Mouse (Mus musculus) lung, postnatal 10 days (tissue): ENCODE measurements around the gene Zbtb11.
"Not testable (repeated sequence)": the region's sequence is repeated elsewhere in the genome, so short reads cannot be mapped to it uniquely, and the experiment has no call there.

ENCODE experiments used
- DNase-seq: peaks from one replicate; pipeline ENCODE4 v3.0.0; 2021

Gene Zbtb11

DNA sequence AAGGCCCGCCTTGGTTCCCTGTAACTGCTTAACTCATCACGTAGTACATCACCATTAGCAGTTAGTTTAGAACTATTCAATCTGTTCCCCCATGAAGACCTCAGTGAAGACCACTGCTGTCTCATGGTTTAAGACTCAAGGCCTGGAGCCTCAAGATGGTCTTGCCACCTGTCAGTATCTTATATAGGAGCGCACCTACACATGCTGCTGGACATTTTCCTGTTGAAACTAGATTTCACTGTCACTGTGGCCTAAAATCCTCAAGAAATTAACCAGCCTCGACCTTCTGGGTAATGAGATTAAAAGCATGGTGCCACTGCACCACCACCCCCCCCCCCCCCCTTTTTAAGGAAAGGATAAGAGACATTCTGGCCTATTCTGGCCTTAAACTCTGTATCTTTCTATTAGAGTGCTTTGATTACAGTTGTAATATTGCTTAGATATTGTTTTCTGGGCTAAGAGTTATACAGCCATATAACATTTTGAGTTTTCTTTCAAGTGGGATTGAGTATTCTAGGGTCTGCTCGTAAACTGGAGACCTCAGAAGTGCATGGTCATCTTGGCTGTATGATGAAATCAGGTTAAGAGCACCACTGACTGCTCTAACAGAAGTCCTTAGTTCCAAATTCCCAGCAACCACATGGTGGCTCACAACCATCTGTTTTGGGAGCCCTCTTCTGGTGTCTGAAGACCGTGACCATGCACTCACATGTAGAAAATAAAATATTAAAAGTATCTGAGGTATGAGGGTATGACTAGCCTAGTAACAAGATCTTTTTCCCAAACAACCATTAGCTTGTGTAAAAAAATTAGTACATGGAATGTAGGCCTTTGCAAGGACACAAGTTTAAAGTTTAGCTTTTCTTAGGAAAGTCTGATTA is 1.7 kb upstream of the Zbtb11 start:
- no peak for DNase-seq

DNA sequence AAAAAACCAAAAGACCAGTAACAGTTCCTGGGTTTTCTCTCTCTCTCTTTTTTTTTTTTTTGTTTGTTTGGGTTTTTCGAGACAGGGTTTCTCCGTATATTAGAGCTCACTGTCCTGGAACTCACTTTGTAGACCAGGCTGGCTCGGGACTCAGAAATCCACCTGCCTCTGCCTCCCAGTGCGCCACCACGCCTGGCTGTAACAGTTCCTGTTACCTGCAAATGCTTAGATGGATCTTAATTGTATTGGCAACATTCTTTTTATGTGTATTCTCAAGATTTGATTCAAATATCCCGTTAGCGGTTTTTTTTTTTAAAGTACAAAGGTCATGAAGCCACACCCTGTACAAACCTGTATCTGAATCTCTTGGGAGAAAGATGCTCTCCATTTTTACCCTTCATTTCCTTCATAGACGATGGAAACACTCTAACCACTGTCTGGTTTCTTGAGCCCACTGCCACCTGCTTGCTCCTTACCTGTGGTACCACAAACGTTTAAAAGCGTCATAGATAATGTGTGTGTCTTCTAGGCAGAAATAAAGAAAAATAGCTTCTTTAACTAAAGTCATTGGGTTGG is 969 bp upstream of the Zbtb11 start:
- DNase-seq: no peak

DNA sequence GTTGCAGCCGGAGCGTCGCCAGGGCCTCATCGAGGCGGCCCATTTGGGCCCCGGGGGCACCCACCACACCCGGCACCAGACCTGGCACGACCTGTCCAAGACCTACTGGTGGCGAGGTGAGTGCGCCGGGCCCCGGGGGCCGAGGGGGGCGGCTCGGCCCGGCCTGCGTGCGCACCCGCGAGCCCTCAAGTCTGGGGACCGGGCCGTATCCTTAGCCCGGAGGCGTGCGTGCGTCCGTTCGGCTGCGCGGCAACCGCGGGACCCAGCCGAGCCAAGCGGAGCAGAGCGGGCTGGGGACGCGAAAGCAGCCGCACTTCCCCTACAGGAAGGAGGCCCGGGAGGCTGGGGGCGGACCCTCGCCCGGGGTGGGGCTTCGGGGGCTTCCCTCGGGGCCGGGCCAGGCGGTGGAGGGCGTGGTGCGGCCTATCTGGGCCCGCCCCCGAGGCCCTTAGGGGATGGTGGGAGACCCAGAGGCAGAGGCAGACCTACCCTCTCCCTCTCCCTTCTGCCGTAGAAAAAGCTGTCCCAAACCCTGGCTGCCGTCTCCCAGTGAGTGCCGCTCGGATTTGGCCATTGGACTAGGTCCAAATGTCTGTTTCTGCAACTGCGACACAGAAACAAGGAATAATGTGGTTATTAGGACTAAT is 696 bp downstream of the Zbtb11 start:
- peak; percentile 96 for DNase-seq

DNA sequence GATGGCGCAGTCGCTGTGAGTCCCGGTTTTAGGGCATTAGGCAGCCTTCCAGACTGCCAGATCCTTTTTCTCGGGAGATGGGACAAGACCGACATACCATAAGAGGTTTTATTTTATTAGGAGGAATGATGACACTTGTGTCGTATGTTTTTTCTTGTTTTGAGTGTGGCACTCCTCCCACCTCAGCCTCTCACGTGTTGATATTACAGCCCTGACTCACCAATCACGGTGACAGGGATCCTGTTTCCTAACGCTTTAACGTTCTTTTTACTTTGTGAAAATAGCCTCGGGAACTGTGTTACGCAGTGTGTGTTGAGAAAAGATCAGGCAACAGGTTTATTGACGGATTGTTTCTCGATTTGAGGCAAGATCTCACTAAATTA is 1.2 kb downstream of the Zbtb11 start:
- peak; percentile 48 for DNase-seq

DNA sequence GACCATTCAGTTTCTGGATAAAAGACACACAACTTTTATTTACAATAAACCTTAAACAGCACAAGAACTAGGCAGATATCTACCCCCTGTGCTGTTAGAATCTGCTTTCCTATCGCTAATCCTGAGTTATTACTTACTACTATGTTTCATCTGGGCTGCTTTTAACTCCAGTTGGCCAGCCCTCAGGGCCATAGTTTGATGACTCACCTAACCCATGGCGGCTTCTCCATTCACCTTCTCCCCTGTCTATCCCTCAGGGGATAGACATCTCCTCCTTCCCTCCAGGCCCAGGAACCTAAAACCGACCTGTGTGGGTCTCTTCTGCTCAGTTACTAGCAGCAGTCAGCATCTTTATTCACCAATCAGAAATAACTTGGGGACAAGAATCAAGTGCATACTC is 12.3 kb downstream of the Zbtb11 start:
- DNase-seq: no peak

DNA sequence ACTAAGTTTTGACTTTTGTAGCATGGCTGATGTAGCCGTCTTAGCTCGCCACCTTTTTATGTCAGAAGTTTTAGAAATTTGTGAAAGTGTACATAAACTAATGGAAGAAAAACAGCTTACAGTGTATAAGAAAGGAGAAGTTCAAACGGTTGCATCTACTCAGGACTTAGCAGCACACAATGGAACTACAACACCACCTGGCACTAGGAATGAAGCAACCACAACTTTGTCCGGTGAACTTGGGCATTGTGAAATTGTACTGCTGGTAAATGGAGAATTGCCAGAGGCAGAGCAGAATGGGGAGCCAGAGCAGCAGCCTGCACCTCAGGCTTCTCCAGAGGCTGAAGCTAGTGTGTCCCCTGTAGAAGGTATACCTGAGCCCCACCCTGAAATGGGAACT is 16.6 kb downstream of the Zbtb11 start:
- no peak for DNase-seq

DNA sequence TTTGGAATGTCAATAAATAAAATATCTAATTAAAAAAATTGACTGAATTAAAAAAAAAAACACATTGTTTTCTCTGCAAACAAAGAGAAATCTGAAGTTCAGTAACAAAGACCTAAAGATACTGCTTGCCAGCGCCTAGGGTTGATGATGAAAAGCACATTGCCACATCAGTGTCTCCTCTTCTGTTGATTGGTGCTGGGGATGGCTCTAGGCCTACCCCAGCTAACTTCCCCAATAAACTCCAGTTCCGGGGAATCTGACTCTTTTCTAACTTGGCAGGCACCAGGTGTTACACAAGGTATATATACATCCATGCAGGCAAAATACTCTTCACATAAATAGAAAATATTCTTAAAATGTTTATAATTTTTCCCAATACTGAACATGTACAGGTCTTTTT is 20.6 kb downstream of the Zbtb11 start:
- DNase-seq: no peak

DNA sequence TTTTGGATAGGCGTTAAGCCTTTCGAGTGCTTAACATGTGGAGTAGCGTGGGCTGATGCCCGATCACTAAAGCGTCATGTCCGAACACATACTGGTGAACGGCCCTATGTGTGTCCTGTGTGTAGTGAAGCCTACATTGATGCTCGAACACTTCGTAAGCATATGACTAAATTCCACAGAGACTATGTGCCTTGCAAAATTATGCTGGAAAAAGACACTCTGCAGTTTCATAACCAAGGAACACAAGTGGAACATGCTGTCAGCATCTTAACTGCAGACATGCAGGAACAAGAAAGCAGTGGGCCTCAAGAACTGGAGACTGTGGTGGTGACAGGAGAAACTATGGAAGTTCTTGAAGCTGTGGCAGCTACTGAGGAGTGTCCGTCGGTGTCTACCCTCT is 33.1 kb downstream of the Zbtb11 start:
- no peak for DNase-seq

DNA sequence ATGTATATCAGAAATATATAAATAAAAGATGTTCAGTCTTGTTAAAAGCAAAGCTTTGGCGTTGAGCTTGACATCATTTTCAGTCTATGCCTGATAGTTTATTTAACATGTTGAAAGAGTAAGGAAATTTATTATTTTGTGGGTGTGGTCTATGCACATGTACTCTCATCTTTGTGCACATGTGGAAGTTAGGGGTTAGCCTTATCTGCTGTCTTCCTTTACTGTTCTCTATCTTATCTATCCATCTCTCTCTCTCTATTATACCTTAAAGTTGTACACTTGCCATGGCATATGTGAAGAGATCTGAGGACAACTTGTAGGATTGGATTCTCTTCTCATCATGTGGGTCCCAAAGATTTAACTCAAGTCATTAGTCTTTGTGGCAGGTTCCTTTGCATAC is 35.2 kb downstream of the Zbtb11 start:
- DNase-seq: no peak

DNA sequence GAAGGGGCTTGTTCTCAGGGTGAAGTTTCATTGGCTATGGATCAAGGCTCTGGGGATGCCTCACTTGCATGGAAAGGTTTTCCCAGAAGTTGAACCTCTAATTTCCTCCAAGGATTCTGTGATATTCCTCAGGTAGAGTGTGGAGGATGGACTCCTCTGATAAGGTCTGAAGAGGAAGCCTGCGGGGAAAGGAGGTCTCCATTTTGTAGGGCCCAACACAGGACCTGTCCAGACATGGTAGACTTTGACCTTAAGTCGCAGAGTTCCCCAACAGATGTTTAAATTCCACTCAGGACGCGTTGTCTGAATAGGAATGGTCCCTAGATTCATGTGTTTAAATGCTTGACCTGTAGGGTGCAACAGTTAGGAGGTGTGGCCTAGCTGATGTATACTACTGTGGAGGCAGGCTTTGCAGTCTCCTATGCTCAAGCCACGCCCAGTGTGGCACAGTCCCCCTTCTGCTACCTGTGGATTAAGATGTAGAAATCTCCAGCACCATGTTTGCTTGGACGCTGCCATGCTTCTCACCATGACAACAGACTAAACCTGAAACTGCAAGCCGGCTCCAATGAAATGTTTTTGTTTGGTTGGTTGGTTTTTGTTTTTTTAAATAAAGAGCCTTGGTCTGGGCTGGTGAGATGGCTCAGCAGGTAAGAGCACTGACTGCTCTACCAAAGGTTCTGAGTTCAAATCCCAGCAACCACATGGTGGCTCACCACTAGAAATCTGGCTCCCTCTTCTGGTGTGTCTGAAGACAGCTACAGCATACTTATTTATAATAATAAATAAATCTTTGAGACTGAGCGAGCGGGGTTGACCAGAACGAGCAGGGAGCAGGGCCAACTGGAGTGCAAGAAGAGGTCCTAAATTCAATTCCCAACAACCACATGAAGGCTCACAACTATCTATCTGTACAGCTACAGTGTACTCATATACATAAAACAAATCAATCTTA is 39.4 kb downstream of the Zbtb11 start:
- no peak for DNase-seq

DNA sequence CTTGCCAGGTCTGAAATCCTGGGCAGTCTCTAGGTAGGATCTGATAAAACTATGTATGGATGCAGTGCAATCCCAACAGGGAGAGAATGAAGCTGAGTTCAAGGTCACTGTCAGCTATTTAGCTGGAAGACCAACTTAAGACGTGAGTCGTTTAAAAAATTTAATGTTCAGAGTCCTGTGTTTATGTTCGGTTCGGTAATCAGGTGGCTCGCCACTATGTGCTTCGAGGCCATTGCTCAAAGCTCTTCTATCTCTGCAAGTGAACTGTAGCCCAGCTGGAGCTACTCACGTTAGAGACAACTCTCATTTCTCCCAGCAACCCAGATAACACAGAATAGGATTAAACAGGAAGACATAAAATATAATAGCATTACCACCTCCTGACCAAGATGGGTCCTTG is 40.4 kb downstream of the Zbtb11 start:
- DNase-seq: no peak

DNA sequence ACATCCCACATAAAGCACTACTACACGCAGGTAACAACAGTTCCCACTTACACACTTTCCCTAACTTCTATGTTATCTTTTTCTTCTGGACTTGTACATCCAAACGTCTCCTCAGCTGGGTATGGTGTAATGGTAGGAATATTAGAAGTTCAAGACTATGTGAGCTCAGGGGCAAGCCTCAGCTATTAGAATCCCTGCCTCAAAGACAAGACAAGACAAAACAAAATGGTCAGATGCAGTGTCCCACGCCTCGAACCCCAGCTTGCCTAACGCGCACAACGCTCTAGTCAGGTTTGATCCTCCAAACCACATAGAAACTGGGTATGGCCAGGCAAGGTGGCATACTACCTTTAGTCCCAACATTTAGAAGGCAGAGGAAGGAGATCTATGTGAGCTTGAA is 46.0 kb downstream of the Zbtb11 start:
- no peak for DNase-seq

DNA sequence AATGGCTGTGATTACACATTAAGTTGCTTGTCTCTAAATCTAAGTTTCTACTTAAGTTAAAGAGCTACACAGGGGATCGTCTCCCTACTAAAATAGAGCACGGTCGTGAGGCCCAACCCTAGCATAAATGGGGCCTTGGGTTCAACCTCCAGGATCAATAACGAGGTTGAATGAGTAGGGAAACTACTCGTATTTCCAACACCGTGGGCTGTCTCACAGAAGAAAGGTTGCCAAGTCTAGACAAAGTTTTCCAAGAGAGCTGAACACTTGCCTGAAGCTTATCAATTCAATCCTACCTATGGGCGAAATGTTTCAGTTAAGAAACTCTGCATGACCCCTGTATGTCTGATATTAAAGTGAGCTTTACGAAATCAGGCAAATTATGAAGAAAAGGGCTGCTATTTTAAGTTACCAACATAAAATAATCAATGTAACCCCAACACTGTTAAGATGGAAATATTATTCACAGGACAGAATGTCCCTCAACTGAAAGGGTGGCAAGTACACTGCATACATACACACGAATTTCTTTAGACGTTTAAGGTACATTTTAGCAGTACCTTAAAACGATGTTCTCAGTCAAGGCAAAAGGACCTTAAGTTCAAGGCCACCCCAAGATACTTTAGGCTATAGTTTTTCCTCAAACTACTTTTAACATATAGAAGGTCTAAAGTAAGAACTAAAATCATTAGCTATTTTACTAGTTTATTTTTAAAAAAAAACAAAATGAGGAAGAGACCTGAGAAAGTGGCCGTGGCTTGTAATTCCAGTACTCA is 54.4 kb downstream of the Zbtb11 start:
- no peak for DNase-seq

DNA sequence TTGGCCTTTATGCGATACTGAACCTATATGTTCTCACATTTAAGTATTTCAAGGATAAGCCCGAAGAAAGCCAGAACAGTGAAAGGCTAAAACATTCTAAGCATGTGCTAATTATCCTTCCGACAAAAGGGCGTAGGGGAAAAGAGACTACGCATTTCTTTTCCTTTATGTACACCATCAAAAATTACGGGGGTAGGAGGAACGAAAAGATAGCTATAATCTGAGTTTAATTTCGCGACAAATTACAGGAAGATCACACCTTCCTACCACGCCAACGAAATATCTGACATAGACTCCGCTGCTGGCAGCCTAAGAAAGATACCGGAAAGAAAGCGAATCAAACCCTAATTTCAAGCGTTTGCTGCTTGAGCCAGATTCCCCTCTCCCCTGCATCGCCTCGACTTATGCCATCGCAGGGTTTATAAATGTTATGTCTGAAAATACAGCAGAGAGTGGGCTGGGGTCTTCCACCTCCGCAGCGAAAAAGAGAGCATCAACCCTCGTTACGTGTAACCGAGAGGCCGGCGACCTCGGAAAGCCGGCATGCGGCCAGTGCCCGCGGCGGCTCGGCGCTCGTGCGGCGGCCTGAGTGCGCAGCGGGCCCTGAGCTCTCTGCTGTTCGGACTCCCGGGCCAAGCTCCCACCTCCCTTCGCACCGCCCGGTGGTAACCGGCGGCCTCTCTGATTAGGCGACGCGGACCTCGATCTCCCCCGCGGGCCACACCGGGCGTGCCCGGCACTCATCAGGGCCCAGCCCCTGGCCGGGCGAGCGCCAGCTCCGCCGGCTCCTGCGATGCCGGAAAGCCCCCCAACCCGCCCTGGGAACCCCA is 55.3 kb downstream of the Zbtb11 start:
- no peak for DNase-seq

DNA sequence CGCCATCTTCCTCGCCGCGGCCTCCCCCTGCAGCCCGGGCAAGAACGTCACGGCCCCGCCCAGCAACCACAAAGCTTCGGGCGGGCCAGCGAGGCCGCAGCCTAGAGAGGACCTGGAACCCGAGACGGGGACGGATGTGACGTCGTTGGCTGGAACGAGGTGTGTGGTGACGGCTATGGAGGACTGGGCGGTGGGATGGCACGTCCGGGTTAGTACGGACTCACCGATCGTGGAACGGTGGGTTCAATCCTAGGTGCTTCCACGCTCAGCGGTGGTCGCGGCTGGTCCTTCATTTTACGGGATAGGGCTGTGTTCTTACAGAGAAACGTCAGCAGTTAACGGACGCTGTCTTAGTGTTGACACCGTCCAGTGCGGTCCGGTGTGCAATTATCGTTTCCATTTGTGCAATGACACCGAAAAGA is 56.0 kb downstream of the Zbtb11 start, which contains the start of gene Pcnp:
Pcnp (minus strand) TSS at position 79 of the 422 bp plus-strand sequence.
- peak; percentile 99 for DNase-seq

DNA sequence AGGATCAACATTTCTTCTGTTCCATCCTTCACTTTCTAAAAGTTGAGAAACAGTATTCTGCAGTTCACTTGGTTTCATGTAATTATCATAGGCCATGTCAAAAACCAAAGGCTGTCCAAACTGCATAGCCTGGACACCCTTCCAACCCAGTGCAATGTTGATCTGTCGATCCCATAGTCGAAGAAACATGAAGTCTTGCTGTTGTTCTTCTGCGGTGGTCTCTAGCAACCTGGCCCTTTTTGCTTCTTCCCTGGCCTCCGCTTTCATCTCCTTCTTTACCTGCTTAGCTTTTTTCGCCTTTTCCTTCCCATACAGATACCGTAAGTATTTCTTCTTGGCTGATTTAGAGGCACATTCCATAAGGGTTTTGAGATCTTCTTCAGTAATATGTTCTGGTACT is 60.9 kb downstream of the Zbtb11 start:
- no peak for DNase-seq

DNA sequence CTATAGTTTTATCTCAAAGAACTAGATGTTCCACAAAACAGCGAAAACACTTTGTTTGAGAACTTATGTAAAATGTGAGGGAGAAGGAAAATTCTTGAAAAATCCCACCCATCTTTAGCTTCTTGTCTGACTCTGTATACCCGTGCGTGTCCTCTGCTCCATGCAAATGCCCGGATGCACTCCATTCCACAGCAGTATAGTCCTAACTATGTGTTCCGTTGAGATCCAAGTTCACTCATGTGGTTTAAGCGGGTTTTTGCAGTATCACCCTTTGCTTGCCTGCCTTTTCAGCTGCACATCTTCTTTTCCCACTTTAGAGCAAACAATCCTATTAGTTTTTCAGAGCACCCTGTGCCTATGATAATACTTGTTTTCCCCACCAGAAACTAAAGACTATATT is 62.8 kb downstream of the Zbtb11 start:
- no peak for DNase-seq

DNA sequence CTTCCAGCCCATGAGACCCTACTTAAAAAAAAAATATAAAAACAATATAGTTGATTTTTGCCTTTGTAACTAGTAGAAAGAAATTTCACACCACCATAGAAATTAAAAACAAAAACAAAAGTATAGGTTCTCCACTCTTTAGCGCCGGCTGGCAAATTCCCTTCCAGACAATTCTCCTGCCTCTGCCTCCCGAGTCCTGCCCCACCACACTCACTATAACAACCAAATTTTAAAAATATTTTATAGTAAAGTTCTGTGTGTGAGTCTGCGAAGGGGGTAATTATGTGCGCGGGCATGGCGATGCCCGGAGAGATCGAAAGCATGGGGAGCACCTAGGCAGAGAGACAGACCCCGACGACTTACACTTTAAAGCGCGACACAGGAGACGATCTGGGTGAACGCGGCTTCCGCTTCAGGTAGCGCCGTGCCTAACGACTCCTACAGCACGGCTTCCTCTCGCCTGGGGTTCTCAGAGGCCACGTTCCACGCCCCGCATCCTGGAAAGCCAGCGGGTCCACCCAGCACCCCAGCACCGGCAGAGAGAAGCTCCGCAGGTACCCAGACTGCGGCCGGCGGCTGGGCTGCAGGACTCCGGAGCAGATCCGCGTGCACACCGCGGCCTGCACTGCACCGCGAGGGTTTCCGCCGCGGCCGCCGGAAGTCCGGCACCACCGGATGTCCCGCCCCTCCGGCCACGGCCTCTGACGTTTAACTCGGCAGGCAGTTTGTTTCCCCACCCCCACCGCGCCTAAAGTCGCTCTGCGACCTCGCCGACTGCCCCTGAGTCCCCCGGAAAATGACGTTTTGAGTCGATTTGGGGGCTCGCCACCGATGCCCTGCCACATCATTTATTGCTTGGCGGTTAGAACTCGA is 63.7 kb downstream of the Zbtb11 start, which contains the start of gene Trmt10c:
Trmt10c (minus strand) TSS at position 682 of the 873 bp plus-strand sequence.
- peak; percentile 96 for DNase-seq

DNA sequence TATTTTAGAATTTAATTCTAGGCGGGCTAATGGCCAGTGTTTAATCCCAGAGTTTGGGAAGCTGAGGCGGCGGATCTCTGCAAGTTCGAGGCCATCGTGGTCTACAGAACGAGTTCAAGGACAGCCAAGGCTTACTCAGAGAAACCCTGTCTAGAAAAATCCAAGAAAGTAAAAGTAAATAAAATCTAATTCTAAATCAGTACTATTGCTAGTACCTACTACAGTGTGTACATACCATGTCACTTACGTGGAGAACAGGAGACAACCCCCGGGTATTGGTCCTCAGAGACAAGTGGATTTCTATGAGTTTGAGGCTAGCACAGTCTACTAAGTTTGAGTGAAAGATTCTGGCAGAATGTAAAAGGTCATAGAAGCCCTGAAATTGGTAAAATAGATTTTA is 64.4 kb downstream of the Zbtb11 start:
- no peak for DNase-seq

DNA sequence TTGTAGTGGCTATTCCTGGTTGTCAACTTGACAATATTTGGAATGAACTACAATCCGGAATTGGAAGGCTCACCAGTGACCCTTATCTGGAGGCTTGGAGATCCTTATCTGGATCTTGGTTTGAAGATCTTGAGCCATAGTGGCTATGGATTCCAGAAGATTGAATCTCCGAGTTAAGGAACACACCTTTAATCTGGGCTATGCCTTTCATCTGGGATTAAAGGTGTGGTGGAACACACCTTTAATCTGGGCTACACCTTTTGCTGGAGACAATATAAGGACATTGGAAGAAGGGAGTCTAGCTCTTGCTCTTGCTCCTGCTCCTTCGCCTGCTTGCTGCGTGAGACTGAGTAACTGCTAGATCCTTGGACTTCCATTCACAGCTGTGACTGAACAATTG is 74.4 kb downstream of the Zbtb11 start, which contains the start of gene Senp7:
Senp7 (plus strand) TSS at position 301 of the 400 bp plus-strand sequence.
- DNase-seq: not testable (repeated sequence)
